Mouse (Mus musculus) heart, adult 11 months (tissue): ENCODE data around the gene Prrt1.

Experiments used
- DNase-seq: peaks from one replicate; pipeline ENCODE4 v3.0.0; 2022

The Prrt1 gene

GRCm38 (mm10) chr17:34651507-34652221, 22.3 kb downstream of the Prrt1 start:
- DNase-seq, result peak; percentile 91

DNA sequence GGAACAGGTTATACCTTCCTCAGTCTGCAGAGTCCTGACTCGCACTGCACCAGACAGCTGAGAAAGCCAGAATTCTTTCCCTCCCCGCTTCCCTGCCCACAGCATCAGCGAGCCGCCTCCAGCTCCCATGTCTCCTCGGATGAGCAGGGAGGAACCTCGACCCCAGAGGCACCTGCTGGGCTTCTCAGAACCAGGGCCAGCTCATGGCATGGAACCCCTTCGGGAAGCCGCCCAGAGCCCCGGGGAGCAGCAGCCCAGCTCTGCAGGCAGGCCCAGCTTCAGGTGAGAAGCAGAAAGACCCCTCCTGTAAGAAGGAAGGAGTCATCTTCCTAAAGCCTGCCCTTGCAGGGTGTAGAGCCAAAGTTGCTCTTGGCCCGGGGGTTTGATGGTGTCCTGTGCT, 23.2 kb downstream of the Prrt1 start:
- peak; percentile 90 for DNase-seq

DNA sequence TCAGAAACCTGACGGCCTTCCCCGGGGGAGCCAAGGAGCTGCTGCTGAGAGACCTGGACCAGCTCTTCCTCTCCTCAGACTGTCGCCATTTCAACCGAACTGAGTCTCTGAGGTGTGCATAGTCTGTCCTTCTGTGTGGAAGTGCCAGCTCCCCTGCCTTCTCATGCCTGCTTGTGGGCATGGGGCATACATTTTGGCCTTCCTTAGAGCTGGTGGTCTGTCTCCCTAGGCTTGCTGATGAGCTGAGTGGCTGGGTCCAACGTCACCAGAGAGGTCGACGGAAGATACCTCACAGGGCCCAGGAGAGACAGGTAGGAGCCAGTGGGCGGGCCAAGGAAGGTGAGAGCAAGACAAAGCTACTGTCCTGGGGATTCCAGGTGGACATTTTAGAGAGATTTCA, 23.7 kb downstream of the Prrt1 start:
- peak; percentile 92 for DNase-seq

DNA sequence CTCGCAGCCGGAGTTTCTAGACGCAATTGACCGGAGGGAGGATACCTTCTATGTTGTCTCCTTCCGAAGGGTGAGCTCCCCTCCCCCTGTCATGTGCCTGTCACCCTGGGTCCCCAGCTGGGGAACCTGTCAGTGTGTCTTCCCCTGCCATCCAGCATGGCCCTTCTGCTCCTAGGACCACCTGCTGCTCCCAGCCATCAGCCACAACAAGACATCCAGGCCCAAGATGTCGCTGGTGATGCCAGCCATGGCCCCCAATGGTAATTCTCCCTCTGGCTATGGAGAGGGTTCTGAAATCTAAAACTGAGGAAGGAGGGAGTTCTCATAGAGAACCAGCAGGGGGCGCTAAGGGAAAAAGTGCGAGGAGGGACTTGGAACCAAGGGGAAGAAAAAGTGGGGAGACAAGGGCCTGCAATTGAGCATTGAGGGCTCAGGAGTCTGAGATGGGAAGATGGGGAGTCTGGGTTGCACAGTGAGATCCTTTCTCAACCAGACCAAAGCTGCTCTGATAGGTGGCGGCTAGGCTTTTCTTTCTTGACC, 24.5 kb downstream of the Prrt1 start:
- peak; percentile 96 for DNase-seq

- DNase-seq, result peak; percentile 97
Observed at GRCm38 (mm10) chr17:34654392-34654791, 25.1 kb downstream of the Prrt1 start.

DNA sequence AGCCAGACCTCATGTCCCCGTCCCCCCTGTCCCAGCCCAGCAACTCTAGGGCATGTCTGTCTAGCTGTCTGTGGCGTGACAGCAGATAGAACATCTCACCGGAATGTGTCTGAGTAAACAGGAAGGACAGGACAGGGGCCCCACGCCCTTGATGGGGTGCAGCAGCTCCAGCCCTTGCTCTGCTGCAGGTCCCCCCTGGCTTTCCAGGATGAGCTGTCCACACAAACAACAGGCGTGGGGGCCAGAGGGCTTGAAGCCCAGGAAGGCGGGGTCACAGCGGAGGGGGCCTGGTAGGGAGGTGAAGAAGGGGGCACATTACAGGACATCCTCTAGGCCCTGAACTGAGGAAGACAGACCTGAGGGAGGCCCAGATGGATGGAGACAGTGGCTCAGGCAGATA, 25.8 kb downstream of the Prrt1 start:
- DNase-seq, result no peak

DNA sequence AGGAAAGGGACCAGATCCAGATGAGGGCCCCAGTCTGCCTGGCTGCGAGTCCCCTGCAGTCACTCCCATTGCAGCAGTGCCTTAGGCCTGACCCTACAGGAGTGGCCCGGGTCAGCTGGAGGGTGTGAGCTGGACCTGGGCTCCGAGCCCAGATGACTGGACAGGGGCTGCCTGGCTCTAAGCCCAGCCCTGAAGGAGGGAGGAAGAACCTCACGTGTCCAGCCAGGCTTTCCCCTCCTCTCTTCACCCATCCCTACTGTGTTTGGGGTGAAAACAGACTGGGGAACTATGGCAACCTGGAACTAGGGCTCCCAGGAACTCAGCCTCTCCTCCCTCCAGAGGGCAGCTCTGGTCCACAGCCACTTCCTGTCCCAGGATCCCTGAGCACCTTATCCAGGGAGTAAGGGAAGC, 26.3 kb downstream of the Prrt1 start:
- DNase-seq, result peak; percentile 100

GRCm38 (mm10) chr17:34656666-34657065, 27.3 kb downstream of the Prrt1 start:
- DNase-seq, result peak; percentile 98

DNA sequence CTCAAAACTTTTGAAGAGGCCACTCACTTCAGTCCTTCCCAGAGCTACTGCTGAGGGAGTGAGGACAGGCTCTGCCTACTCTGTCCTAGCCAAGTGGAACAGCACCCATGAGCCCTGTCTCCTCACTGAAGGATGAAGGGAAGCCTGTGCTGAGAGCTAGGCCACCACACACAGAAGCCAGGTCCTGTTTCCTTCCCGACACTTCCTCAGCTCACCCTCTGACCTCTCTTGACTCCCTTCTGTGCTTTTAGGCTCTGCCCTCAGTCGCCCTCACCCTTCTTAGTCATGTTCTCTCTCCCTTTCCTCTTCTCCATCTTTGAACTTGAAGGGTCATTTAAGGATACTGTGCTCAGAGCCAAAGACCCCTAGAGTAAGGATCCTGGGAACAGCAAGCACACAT, 27.9 kb downstream of the Prrt1 start:
- peak; percentile 97 for DNase-seq

GRCm38 (mm10) chr17:34658145-34658544, 28.8 kb downstream of the Prrt1 start:
- DNase-seq, result peak; percentile 91

GRCm38 (mm10) chr17:34658591-34658990, 29.3 kb downstream of the Prrt1 start:
- peak; percentile 92 for DNase-seq

DNA sequence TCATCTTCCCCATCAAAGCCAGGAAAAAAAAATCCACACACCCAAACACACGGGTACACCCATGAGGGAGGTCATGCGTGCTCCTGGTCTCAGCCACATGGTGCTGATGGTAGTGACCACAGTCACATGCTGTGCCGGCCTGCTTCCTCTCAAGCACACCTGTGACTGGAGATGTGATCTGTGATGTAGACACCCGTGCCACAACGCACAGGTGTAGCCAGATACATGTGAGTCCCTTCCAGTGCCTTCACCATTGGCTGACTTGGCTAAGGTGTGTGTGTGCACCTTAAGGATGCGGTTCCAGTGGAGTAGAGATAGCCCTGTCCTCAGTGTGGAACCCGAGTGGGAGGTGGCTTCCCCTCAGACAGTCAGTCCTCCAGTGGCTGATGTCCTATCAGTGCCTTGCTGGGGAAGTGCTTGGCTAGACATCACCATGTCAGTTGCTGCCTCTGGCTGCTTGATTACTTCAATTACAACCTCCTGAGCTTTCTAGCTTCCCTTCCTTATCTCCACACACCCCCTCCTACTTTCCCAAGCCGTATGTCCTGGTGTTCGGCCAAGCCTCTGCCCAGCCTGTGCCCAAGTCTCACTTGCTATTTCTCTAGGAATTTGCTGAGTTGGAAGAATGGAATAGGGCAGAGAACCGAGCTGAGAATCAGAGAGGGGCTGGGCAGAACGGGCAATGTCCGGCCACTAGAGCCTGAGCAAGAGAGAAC, 30.0 kb downstream of the Prrt1 start:
- DNase-seq, result peak; percentile 98

DNA sequence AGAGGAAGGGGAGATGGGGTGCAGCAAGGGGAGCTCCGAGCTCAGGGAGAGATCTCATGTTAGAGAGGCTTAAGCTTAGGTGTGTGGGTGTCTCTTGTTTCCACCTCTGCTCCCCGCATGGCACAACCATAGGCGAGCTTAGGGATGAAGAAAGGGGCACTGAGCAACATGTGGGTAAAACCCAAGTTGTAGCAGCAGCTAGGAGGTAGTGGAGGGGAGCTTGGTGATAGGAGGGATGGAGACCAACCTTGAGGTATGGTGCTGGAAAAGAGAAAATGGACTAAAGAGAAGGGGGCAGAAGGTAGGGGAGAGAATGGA, 30.5 kb downstream of the Prrt1 start:
- peak; percentile 91 for DNase-seq

- peak; percentile 99 for DNase-seq
Observed at GRCm38 (mm10) chr17:34660259-34660820, 31.0 kb downstream of the Prrt1 start.

DNA sequence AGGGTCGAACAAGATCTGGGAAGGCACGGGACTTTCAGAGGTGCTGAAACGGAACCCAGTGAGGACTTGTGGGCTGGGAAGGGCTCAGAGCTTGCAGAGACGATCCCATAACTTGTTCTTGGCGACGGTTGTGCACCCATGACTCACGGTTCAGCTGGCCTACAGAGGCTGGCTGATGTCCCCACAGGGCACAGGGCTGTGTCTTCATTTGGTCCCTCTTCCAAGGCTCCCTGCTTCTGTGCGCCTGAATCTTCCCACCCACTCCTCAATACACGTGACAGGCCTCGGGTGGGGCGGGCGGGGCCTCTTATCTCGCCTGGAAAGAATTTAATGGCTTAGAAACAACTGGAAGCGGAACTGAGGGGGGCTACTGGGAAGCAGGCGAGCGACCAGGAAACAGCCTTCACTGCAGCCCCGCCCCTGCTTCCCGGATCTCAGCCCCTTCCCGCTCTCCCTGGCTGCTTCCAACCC, 31.8 kb downstream of the Prrt1 start:
- peak; percentile 99 for DNase-seq

DNA sequence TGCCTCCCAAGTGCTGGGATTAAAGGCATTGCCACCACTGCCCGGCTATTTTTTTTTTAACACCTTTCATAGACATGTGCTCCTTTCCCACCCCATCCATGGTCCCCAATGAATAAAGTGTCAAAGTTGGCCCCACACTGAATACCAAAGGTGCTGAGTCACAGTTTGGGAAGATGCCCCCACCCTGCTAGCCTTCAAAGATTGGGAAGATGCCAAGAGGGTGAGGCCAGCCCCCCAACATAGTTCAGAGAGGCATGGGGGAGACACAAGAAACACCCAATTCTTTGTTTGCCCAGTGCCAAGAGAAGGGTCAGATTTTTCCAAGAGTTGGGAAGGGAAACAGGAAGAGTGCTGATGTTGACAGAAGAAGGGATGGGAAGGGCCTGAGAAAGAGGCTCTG, 33.1 kb downstream of the Prrt1 start:
- DNase-seq, result peak; percentile 95

- DNase-seq, result peak; percentile 93
Observed at GRCm38 (mm10) chr17:34662978-34663377, 33.6 kb downstream of the Prrt1 start.

DNA sequence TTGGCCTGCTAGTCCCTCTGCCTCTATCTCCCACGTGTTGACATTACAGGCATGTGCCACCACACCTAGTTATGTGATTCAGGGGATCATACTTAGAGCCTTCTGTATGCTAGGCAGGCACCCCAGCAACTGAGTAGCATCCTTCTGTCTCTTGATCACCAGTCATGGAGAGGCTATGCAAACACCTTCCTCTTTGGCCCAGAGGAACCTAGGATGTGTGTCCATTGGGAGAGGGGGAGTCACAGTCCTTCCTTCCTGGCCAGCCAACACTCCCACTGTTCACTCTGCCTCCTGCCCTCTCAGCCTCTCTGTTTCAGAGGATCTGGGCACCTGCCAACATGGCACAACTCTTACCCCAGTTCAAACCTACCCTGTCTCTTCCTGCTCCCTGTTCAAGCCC, 34.2 kb downstream of the Prrt1 start:
- DNase-seq, result peak; percentile 90

- DNase-seq, result no peak
Observed at GRCm38 (mm10) chr17:34664472-34664871, 35.1 kb downstream of the Prrt1 start.

DNA sequence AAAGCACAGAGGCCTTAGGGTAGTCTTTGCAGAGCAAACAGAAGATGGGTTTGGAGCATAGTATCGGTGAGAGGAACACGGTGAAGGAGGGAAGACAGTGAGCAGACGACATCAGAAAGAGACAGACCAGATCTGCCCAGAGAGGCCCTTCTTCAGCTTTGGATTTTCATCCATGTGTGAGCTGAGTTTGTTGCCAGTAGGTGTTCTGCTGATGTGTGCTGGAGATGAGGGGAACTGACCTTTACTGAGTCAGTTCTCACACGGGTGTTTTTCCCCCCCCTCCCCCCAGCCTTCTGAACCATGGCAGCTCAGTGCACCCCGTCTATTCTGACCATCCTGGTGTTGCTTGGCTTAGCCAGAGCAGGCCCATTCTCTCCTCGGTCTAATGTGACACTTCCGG, 40.9 kb downstream of the Prrt1 start, which contains the start of gene Tnxb:
Tnxb (plus strand) TSS at position 301 of the 400 bp plus-strand sequence.
- DNase-seq, result no peak

- DNase-seq, result no peak
Observed at GRCm38 (mm10) chr17:34671151-34672066, 42.1 kb downstream of the Prrt1 start.

GRCm38 (mm10) chr17:34672246-34672792, 43.0 kb downstream of the Prrt1 start:
- DNase-seq, result peak; percentile 91
